ENCODE assay signal across 12 mouse cellular contexts in the genomic region with DNA sequence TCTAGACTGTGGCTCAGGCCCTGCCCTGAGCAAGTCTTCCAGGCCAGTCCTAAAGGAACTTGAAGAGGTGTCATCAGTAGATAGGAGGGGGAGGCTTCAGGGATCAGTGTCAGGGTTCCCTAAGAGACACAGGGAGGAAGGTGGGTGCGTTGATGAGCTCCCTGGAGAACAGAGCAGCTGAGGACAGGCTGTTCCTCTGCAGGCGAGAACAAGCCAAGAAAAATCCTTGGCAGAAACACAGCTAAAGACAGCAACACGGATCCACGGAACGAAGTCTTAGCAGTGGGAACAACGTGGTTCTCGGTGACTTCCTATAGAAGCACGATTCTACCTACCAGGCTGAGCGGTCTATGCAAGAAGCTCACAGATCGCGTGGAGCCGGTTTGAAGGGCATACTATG. TPM values are rescaled to one million over a fixed set of nuclear protein-coding genes. Genes with fewer than 3 reads are reported as not detected.
DNase-seq lines count a peak whose midpoint lies in the region; ATAC-seq and TF ChIP-seq lines count a peak whose summit lies in the region.
"Had no signal": no experiment of that assay in that cellular context is flagged by ENCODE, and none has a peak within 500 bp of the region (broad histone marks: within the 10 kb centered on the region; RNA-seq: fewer than 3 reads in every experiment).

No protein-coding gene starts in this region.

- no peaks in the 10 kb centered on the region for H3K27me3 ChIP-seq in stomach, postnatal 0 days (ENCODE audit: control insufficient read depth, insufficient read depth, low read length)
- no peaks in the 10 kb centered on the region for H3K27me3 ChIP-seq in hindbrain, embryonic 11.5 days (ENCODE audit: control insufficient read depth, insufficient read depth, low read length)
- H3K27me3 ChIP-seq in cerebellum, adult 2 months (ENCODE audit: control insufficient read depth, insufficient read depth, low read length), result no peaks in the 10 kb centered on the region
- H3K27me3 ChIP-seq: hindbrain, embryonic 15.5 days had no signal

- no peak overlapping the region for H3K4me3 ChIP-seq in left cerebral cortex, adult 2 months
- no peak overlapping the region for H3K4me3 ChIP-seq in stomach, postnatal 0 days (ENCODE audit: low read depth, low read length)
- H3K4me3 ChIP-seq in hindbrain, embryonic 11.5 days (ENCODE audit: low read depth, low read length), result no peak overlapping the region
- H3K4me3 ChIP-seq in cerebellum, adult 2 months (replicated peaks; ENCODE audit: insufficient read depth, low read depth, low read length), result no peak overlapping the region
- H3K4me3 ChIP-seq: hindbrain, embryonic 15.5 days had no signal

- no peak overlapping the region for H3K9ac ChIP-seq in stomach, postnatal 0 days (ENCODE audit: low read length)
- H3K9ac ChIP-seq in hindbrain, embryonic 11.5 days (ENCODE audit: low read depth, low read length), result no peak overlapping the region
- H3K9ac ChIP-seq: hindbrain, embryonic 15.5 days had no signal

- no peaks in the 10 kb centered on the region for H3K36me3 ChIP-seq in stomach, postnatal 0 days (ENCODE audit: control insufficient read depth, insufficient read depth, low read length)
- H3K36me3 ChIP-seq in hindbrain, embryonic 11.5 days (ENCODE audit: control insufficient read depth, insufficient read depth, low read length), result no peaks in the 10 kb centered on the region
- H3K36me3 ChIP-seq: hindbrain, embryonic 15.5 days had no signal

- H3K4me2 ChIP-seq in stomach, postnatal 0 days (replicated peaks; ENCODE audit: low read depth), result no peak overlapping the region
- no peak overlapping the region for H3K4me2 ChIP-seq in hindbrain, embryonic 11.5 days (replicated peaks; ENCODE audit: low read depth, low read length)
- H3K4me2 ChIP-seq: hindbrain, embryonic 15.5 days had no signal

- intact Hi-C loops in left cerebral cortex, adult 2 months (cut with DNase I), result no loop called here

- H3K27ac ChIP-seq in left cerebral cortex, adult 2 months, result no peak overlapping the region; the same call in 1 of the 2 replicates
- H3K27ac ChIP-seq in stomach, postnatal 0 days (replicated peaks), result peak overlapping the region; percentile 71
- no peak overlapping the region for H3K27ac ChIP-seq in hindbrain, embryonic 11.5 days (ENCODE audit: low read depth, low read length)
- H3K27ac ChIP-seq in cerebellum, adult 2 months (ENCODE audit: insufficient read depth, low read length), result no peak overlapping the region
- H3K27ac ChIP-seq: hindbrain, embryonic 15.5 days had no signal

- no peaks in the 10 kb centered on the region for H3K9me3 ChIP-seq in stomach, postnatal 0 days (ENCODE audit: control insufficient read depth, low read length)
- no peaks in the 10 kb centered on the region for H3K9me3 ChIP-seq in hindbrain, embryonic 11.5 days (ENCODE audit: control insufficient read depth, low read length)
- H3K9me3 ChIP-seq: hindbrain, embryonic 15.5 days had no signal

- peaks cover 13% of the 10 kb centered on the region; the same call in 1 of the 2 replicates for H3K4me1 ChIP-seq in stomach, postnatal 0 days (replicated peaks; ENCODE audit: control insufficient read depth, insufficient read depth)
- 0 out of 2 replicates have a peak, but pooled peaks cover 7% of the 10 kb centered on the region for H3K4me1 ChIP-seq in hindbrain, embryonic 11.5 days (replicated peaks; ENCODE audit: control insufficient read depth, insufficient read depth, low read length)
- H3K4me1 ChIP-seq in cerebellum, adult 2 months (ENCODE audit: control insufficient read depth, insufficient read depth, low read length), result peaks cover 19% of the 10 kb centered on the region

- no peak for ATAC-seq in stomach, postnatal 0 days (ENCODE audit: low FRiP score, low TSS enrichment)
- ATAC-seq in hindbrain, embryonic 11.5 days (ENCODE audit: low FRiP score), result no peak

- TF ChIP-seq EP300 in stomach, postnatal 0 days (optimal IDR thresholded peaks at IDR 0.05), result no peak

- TF ChIP-seq POLR2A in cerebellum, adult 2 months (IDR thresholded peaks at IDR 0.05; ENCODE audit: borderline replicate concordance, insufficient read depth, low read length), result no peak

- peak; percentile 75 for DNase-seq in gastrocnemius, adult 18-20 months (ENCODE audit: low spot score)
- DNase-seq in gastrocnemius, postnatal 10 days, result no peak
- DNase-seq in lung, postnatal 10 days, result peak; percentile 20
- DNase-seq in lung, adult 18-20 months, result no peak
- peak; percentile 33 to 42 for DNase-seq in left cerebral cortex, adult 2 months (ENCODE audit: extremely low spot score in 1 of 2, low spot score in 2 of 2)
- no peak for DNase-seq in stomach, postnatal 0 days (ENCODE audit: low spot score)
- no peak for DNase-seq in hindbrain, embryonic 11.5 days (ENCODE audit: low spot score)
- DNase-seq in cerebellum, adult 2 months, result no peak
- DNase-seq: kidney, postnatal 10 days; liver had no signal

- no peak for TF ChIP-seq CTCF in left cerebral cortex, adult 2 months (IDR thresholded peaks at IDR 0.05)
- TF ChIP-seq CTCF in stomach, postnatal 0 days (IDR thresholded peaks at IDR 0.05; ENCODE audit: low read depth), result no peak
- TF ChIP-seq CTCF in cerebellum, adult 2 months (IDR thresholded peaks at IDR 0.05; ENCODE audit: borderline replicate concordance, insufficient read depth, low read depth, low read length), result no peak

- WGBS in stomach, postnatal 0 days, result 50% methylated on average over 12 of the region's 12 CpGs
- 97% methylated on average over 12 of the region's 12 CpGs for WGBS in hindbrain, embryonic 11.5 days
- WGBS in cerebellum, adult 2 months, result 68% methylated on average over 12 of the region's 12 CpGs

RNA-seq across cellular contexts. Expression of a gene that starts 44.6 kb away (rescaled TPM):
- total RNA-seq in gastrocnemius, adult 18-20 months (2021), result 10 to 100 TPM; 42.0 to 54.6 TPM
- 10 to 100 TPM; 93.3 to 94.9 TPM for total RNA-seq in gastrocnemius, postnatal 10 days (2021)
- total RNA-seq in left cerebral cortex, adult 2 months (2021), result 10 to 100 TPM; 52.3 to 54.6 TPM
- polyA plus RNA-seq in stomach, postnatal 0 days (2015; fragmentation: Nextera tagmentation; extraction: Ambion mirVana), result 4.5 and 5.7 TPM in 2 replicates
- polyA plus RNA-seq in hindbrain, embryonic 11.5 days (2014; fragmentation: Nextera tagmentation; extraction: Ambion mirVana), result 36.5 and 52.5 TPM in 2 replicates
- 33.5 and 33.6 TPM in 2 replicates for polyA plus RNA-seq in cerebellum, adult 2 months (2012; rRNA removed)
- total RNA-seq: monocyte, adult 5-6 weeks had no signal

Comparison
In these comparisons a context has a peak if more than half of its experiments do, and no peak if none do; other contexts are left out.
1. DNase-seq: peak in gastrocnemius, adult 18-20 months (single experiment), lung, postnatal 10 days (single experiment) and left cerebral cortex, adult 2 months (2 of 2); none in gastrocnemius, postnatal 10 days (single experiment), lung, adult 18-20 months (0 of 2), stomach, postnatal 0 days (single experiment), hindbrain, embryonic 11.5 days (single experiment) and cerebellum, adult 2 months (0 of 2).